Mouse (Mus musculus) lung, postnatal 0 days (tissue): ENCODE measurements around the gene Slc18b1.

ENCODE experiments used
- CTCF ChIP-seq: IDR thresholded peaks from 2 replicates; pipeline ENCODE4 v1.5.1; 2016; ENCODE audit warnings: antibody characterized with exemption, mild to moderate bottlenecking
- EP300 ChIP-seq: IDR thresholded peaks from 2 replicates; pipeline ENCODE4 v1.6.1; 2016; ENCODE audit warnings: antibody characterized with exemption, mild to moderate bottlenecking, control low read depth

GRCm38 (mm10) chr10:23815168-23815567 is 18.4 kb downstream of the Slc18b1 start:
- TF ChIP-seq CTCF (peak; percentile 86), EP300 (no peak)
